Mouse (Mus musculus): Measurements from ENCODE around the gene Cd8a. TPM values are rescaled to one million over a fixed set of nuclear protein-coding genes. Genes with fewer than 3 reads are reported as not detected.

Gene Cd8a
- total and polyA plus RNA-seq, 3 experiments = 0.13 to 0.72 (median 0.25) TPM

GRCm38 (mm10) chr6:71420848-71421247, 47.6 kb downstream of the Cd8a start:
- Histone ChIP-seq H3K4me3 (no peak overlapping the region), H3K4me1 (ENCODE audit: control insufficient read depth, insufficient read depth, low read length) (peaks cover 3% of the 10 kb centered on the region), H3K27ac (no peak overlapping the region), H3K9ac (ENCODE audit: low read depth, low read length) (no peak overlapping the region), H3K27me3 (ENCODE audit: control insufficient read depth, insufficient read depth, low read length) (no peaks in the 10 kb centered on the region), H3K79me2 (replicated peaks; ENCODE audit: control insufficient read depth, insufficient read depth, low read length) (peaks cover 2% of the 10 kb centered on the region), H3K36me3 (ENCODE audit: control insufficient read depth, insufficient read depth, low read length) (peaks cover 19% of the 10 kb centered on the region)
- intact Hi-C loops (cut with DNase I) = loop anchor here (5.0 kb wide), 1 partner anchor 254 kb away; no protein-coding TSS in a partner anchor
- no peak for TF ChIP-seq POLR2A (IDR thresholded peaks at IDR 0.05; ENCODE audit: insufficient read depth, low read depth, low read length)
- no peak for TF ChIP-seq CTCF (IDR thresholded peaks at IDR 0.05)
- WGBS = 89% methylated on average over 6 of the region's 6 CpGs
- DNase-seq = no peak

GRCm38 (mm10) chr6:71422162-71422561, 48.9 kb downstream of the Cd8a start:
- H3K4me3 ChIP-seq = no peak overlapping the region

GRCm38 (mm10) chr6:71423116-71423515, 49.9 kb downstream of the Cd8a start:
- Histone ChIP-seq H3K9ac (ENCODE audit: low read depth, low read length) (no peak overlapping the region), H3K27ac (no peak overlapping the region), H3K79me2 (replicated peaks; ENCODE audit: control insufficient read depth, insufficient read depth, low read length) (peaks cover 4% of the 10 kb centered on the region), H3K27me3 (ENCODE audit: control insufficient read depth, insufficient read depth, low read length) (no peaks in the 10 kb centered on the region), H3K4me1 (ENCODE audit: control insufficient read depth, insufficient read depth, low read length) (peaks cover 3% of the 10 kb centered on the region), H3K4me3 (no peak overlapping the region), H3K36me3 (ENCODE audit: control insufficient read depth, insufficient read depth, low read length) (peaks cover 18% of the 10 kb centered on the region)
- 87% methylated on average over 3 of the region's 3 CpGs for WGBS
- no peak for TF ChIP-seq POLR2A (IDR thresholded peaks at IDR 0.05; ENCODE audit: insufficient read depth, low read depth, low read length)
- peak; percentile 87 for TF ChIP-seq CTCF (IDR thresholded peaks at IDR 0.05)
- intact Hi-C loops (cut with DNase I) = loop anchor here (5.0 kb wide), 1 partner anchor 256 kb away; no protein-coding TSS in a partner anchor
- no peak for DNase-seq

More at GRCm38 (mm10) chr6:71422162-71422561, 48.9 kb downstream of the Cd8a start:
- Histone ChIP-seq H3K4me1 (ENCODE audit: control insufficient read depth, insufficient read depth, low read length) (peaks cover 3% of the 10 kb centered on the region), H3K79me2 (replicated peaks; ENCODE audit: control insufficient read depth, insufficient read depth, low read length) (peaks cover 4% of the 10 kb centered on the region), H3K27me3 (ENCODE audit: control insufficient read depth, insufficient read depth, low read length) (no peaks in the 10 kb centered on the region), H3K36me3 (ENCODE audit: control insufficient read depth, insufficient read depth, low read length) (peaks cover 18% of the 10 kb centered on the region), H3K27ac (no peak overlapping the region), H3K9ac (ENCODE audit: low read depth, low read length) (no peak overlapping the region)
- intact Hi-C loops (cut with DNase I) = loop anchor here (5.0 kb wide), 1 partner anchor 255 kb away; no protein-coding TSS in a partner anchor
- no peak for TF ChIP-seq CTCF (IDR thresholded peaks at IDR 0.05)
- TF ChIP-seq EP300 (IDR thresholded peaks at IDR 0.05; ENCODE audit: insufficient read depth, low read depth, low read length) = no peak
- TF ChIP-seq POLR2A (IDR thresholded peaks at IDR 0.05; ENCODE audit: insufficient read depth, low read depth, low read length) = no peak
- 91% methylated on average over 3 of the region's 3 CpGs for WGBS
- no peak for DNase-seq

- H3K27me3 ChIP-seq (ENCODE audit: control insufficient read depth, insufficient read depth, low read length) = no peaks in the 10 kb centered on the region
- H3K27ac ChIP-seq = no peak overlapping the region
- TF ChIP-seq POLR2A (IDR thresholded peaks at IDR 0.05; ENCODE audit: insufficient read depth, low read depth, low read length) = no peak
- no peak for TF ChIP-seq CTCF (IDR thresholded peaks at IDR 0.05)
- no peak for TF ChIP-seq EP300 (IDR thresholded peaks at IDR 0.05; ENCODE audit: insufficient read depth, low read depth, low read length)
- DNase-seq = no peak
- H3K36me3 ChIP-seq (ENCODE audit: control insufficient read depth, insufficient read depth, low read length) = peaks cover 5% of the 10 kb centered on the region
- peaks cover 3% of the 10 kb centered on the region; the same call in 1 of the 2 replicates for H3K79me2 ChIP-seq (replicated peaks; ENCODE audit: control insufficient read depth, insufficient read depth, low read length)
- peaks cover 3% of the 10 kb centered on the region for H3K4me1 ChIP-seq (ENCODE audit: control insufficient read depth, insufficient read depth, low read length)
- no peak overlapping the region for H3K4me3 ChIP-seq
- no peak overlapping the region for H3K9ac ChIP-seq (ENCODE audit: low read depth, low read length)
- intact Hi-C loops (cut with DNase I) = no loop called here
- WGBS = 87% methylated on average over 6 of the region's 6 CpGs
These were observed 52.5 kb downstream of the Cd8a start for GRCm38 (mm10) chr6:71425681-71426080.

GRCm38 (mm10) chr6:71427996-71428725, 54.9 kb downstream of the Cd8a start:
- Histone ChIP-seq H3K27me3 (ENCODE audit: control insufficient read depth, insufficient read depth, low read length) (no peaks in the 10 kb centered on the region), H3K36me3 (ENCODE audit: control insufficient read depth, insufficient read depth, low read length) (peaks cover 6% of the 10 kb centered on the region), H3K27ac (no peak overlapping the region), H3K79me2 (replicated peaks; ENCODE audit: control insufficient read depth, insufficient read depth, low read length) (peaks cover 7% of the 10 kb centered on the region), H3K9ac (ENCODE audit: low read depth, low read length) (no peak overlapping the region), H3K4me1 (ENCODE audit: control insufficient read depth, insufficient read depth, low read length) (peaks cover 4% of the 10 kb centered on the region), H3K4me3 (no peak overlapping the region)
- intact Hi-C loops (cut with DNase I) = no loop called here
- TF ChIP-seq CTCF (IDR thresholded peaks at IDR 0.05) (no peak), EP300 (IDR thresholded peaks at IDR 0.05; ENCODE audit: insufficient read depth, low read depth, low read length) (no peak), POLR2A (IDR thresholded peaks at IDR 0.05; ENCODE audit: insufficient read depth, low read depth, low read length) (no peak)
- no peak for DNase-seq
- WGBS = 56% methylated on average over 4 of the region's 4 CpGs

Other genes starting within 250 kb of the Cd8a start
- gene Thnsl2, start 229.0 kb upstream of the Cd8a start, total RNA-seq (2021) = 1 to 10 TPM; 3.4 to 4.1 TPM
- gene Thnsl2, start 229.0 kb upstream of the Cd8a start, polyA plus RNA-seq (2012; rRNA removed) = 6.0 and 6.1 TPM in 2 replicates
- not detected for gene Fabp1, start 173.6 kb upstream of the Cd8a start, total RNA-seq (2021)
- 2.2 TPM in 1 of 2 replicates, not detected in the other for gene Fabp1, start 173.6 kb upstream of the Cd8a start, polyA plus RNA-seq (2012; rRNA removed)
- 10 to 100 TPM; 56.1 to 63.5 TPM for gene Krcc1, start 101.8 kb upstream of the Cd8a start, total RNA-seq (2021)
- 10.2 and 16.3 TPM in 2 replicates for gene Krcc1, start 101.8 kb upstream of the Cd8a start, polyA plus RNA-seq (2012; rRNA removed)
- gene Smyd1, start 51.2 kb upstream of the Cd8a start, total RNA-seq (2021) = 100 to 1,000 TPM; 325 to 352 TPM
- 192 and 372 TPM in 2 replicates for gene Smyd1, start 51.2 kb upstream of the Cd8a start, polyA plus RNA-seq (2012; rRNA removed)
- under 1 TPM in 1 of 2 experiments, not detected in 1; 0.31 TPM for gene Cd8b1, start 50.6 kb upstream of the Cd8a start, total RNA-seq (2021)
- 0.51 and 1.2 TPM in 2 replicates for gene Cd8b1, start 50.6 kb upstream of the Cd8a start, polyA plus RNA-seq (2012; rRNA removed)
- gene Rmnd5a, start 67.2 kb downstream of the Cd8a start, total RNA-seq (2021) = 10 to 100 TPM; 67.6 to 78.1 TPM
- 28.2 and 56.9 TPM in 2 replicates for gene Rmnd5a, start 67.2 kb downstream of the Cd8a start, polyA plus RNA-seq (2012; rRNA removed)
- gene Rnf103, start 120.5 kb downstream of the Cd8a start, total RNA-seq (2021) = 10 to 100 TPM; 20.8 to 26.7 TPM
- 7.6 and 12.1 TPM in 2 replicates for gene Rnf103, start 120.5 kb downstream of the Cd8a start, polyA plus RNA-seq (2012; rRNA removed)
- gene Chmp3, start 170.4 kb downstream of the Cd8a start, total RNA-seq (2021) = 10 to 100 TPM; 45.7 to 59.0 TPM
- gene Chmp3, start 170.4 kb downstream of the Cd8a start, polyA plus RNA-seq (2012; rRNA removed) = 34.4 and 56.7 TPM in 2 replicates

Data from heart, adult 2 months (tissue).